Mouse (Mus musculus) neural tube, embryonic 14.5 days (tissue): ENCODE results near the gene Ube2h. TPM values are rescaled to one million over a fixed set of nuclear protein-coding genes. Genes with fewer than 3 reads are reported as not detected.

ENCODE experiments used
- ATAC-seq: fragments of 200-750 bp; cut with Nextera tagmentation; 2 replicates; pipeline ENCODE4 v1.8.0; 2017; ENCODE audit warnings: low read depth, mild to moderate bottlenecking, moderate TSS enrichment, moderate library complexity
- H3K27ac ChIP-seq: fragments of 300-500 bp; sonication (generic); 2 replicates; pipeline ENCODE4 v1.5.1; 2014; ENCODE audit warnings: low read depth, mild to moderate bottlenecking, control low read depth, low read length, moderate library complexity, mixed read lengths
- H3K27me3 ChIP-seq: fragments of 300-500 bp; sonication (generic); 2 replicates; pipeline ENCODE4 v1.6.1; 2014; ENCODE audit warnings: low read length; ENCODE audit not compliant: control insufficient read depth, insufficient read depth
- H3K36me3 ChIP-seq: fragments of 300-500 bp; sonication (generic); 2 replicates; pipeline ENCODE4 v1.6.1; 2014; ENCODE audit warnings: low read length, mixed read lengths; ENCODE audit not compliant: control insufficient read depth, insufficient read depth
- H3K4me1 ChIP-seq: fragments of 300-500 bp; sonication (generic); 2 replicates; pipeline ENCODE4 v1.6.1; 2014; ENCODE audit warnings: low read length; ENCODE audit not compliant: control insufficient read depth, insufficient read depth
- H3K4me2 ChIP-seq: fragments of 300-500 bp; sonication (generic); 2 replicates; pipeline ENCODE4 v1.6.1; 2014; ENCODE audit warnings: mild to moderate bottlenecking, low read depth, low read length, control low read depth
- H3K4me3 ChIP-seq: fragments of 300-500 bp; sonication (generic); 2 replicates; pipeline ENCODE4 v1.5.1; 2014; ENCODE audit warnings: low read depth, low read length, control low read depth, mixed read lengths
- H3K9ac ChIP-seq: fragments of 300-500 bp; sonication (generic); replicated peaks from 2 replicates; pipeline ENCODE4 v1.6.1; 2014; ENCODE audit warnings: low read depth, mild to moderate bottlenecking, control low read depth, low read length, mixed read lengths
- H3K9me3 ChIP-seq: fragments of 300-500 bp; sonication (generic); 2 replicates; pipeline ENCODE4 v1.6.1; 2016; ENCODE audit warnings: low read length; ENCODE audit not compliant: control insufficient read depth
- WGBS: fragments of 180-500 bp; shearing (Covaris S2); extraction: QIAGEN DNeasy Blood & Tissue Kit; methylation state at CpG from one replicate; pipeline ENCODE4 v1.1.7; 2014; 5-methylcytosine and 5-hydroxymethylcytosine counted together
- microRNA counts: library from miRNA; unstranded; fragments of <30 nt; microRNA quantifications from one replicate; lab custom pipeline; 2016
- microRNA-seq: library from miRNA; unstranded; fragments of <30 nt; microRNA quantifications from one replicate; pipeline ENCODE4, GENCODE M21; 2016
- polyA plus RNA-seq: library from polyadenylated mRNA; unstranded; fragments of >200 nt; fragmentation: Nextera tagmentation; extraction: Ambion mirVana; gene quantifications from 2 replicates; pipeline ENCODE4 v1.2.1, GENCODE M21; 2014

The Ube2h gene
- polyA plus RNA-seq, 1 experiment from 2014 or later = 79.3 TPM

DNA sequence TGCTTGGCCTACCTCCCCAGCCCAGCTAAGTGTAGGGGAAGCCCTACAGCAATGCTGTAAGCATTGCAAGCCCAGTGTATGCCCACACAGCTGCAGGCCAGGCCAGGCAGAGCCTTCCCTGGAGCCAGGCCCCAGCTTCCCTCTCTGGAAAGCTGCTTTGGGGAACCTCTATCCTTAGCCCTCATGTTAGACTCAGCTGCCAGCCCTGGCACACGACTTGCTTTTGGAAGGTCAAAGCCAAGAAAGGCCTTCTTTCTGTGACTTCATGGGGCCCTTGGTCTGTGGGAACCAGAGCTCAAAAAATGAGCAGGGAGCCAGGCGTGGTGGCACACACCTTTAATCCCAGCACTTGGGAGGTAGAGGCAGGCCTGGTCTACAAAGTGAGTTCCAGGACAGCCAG is 142.7 kb downstream of the Ube2h start:
- H3K9ac ChIP-seq = no peak overlapping the region
- H3K36me3 ChIP-seq = no peaks in the 10 kb centered on the region
- no peak overlapping the region for H3K4me2 ChIP-seq
- no peak overlapping the region for H3K27ac ChIP-seq
- no peak for ATAC-seq
- H3K4me1 ChIP-seq = no peaks in the 10 kb centered on the region
- no peaks in the 10 kb centered on the region for H3K9me3 ChIP-seq
- H3K4me3 ChIP-seq = no peak overlapping the region
- WGBS = 79% methylated on average over 2 of the region's 2 CpGs
- H3K27me3 ChIP-seq = no peaks in the 10 kb centered on the region

MicroRNAs encoded within 50 kb of the gene (microRNA counts, 519-probe panel; counts per million panel counts)
- microRNA mmu-miR-182 (lab: Ali Mortazavi, UCI) (2,439 counts per million, percentile 10 among the panel's probes with 10 or more counts), microRNA mmu-miR-183 (lab: Ali Mortazavi, UCI) (3,772 counts per million, percentile 35 among the panel's probes with 10 or more counts), microRNA mmu-miR-96 (lab: Ali Mortazavi, UCI) (4,220 counts per million, percentile 49 among the panel's probes with 10 or more counts)

Small RNA genes lying within 50 kb of the gene (microRNA-seq; reads per million reads assigned to microRNA genes)
- gene Mir182 = 9,568 reads per million, percentile 96 among the genes with 10 or more reads in this experiment
- gene Mir183 = 4,033 reads per million, percentile 90 among the genes with 10 or more reads in this experiment
- gene Mir96 = 2,123 reads per million, percentile 83 among the genes with 10 or more reads in this experiment

Other genes starting within 250 kb of the Ube2h start
- 62.3 and 66.9 TPM in 2 replicates for gene Zc3hc1, start 86.5 kb upstream of the Ube2h start, polyA plus RNA-seq
- 47.5 and 49.7 TPM in 2 replicates for gene Klhdc10, start 97.3 kb upstream of the Ube2h start, polyA plus RNA-seq
- gene Tmem209, start 205.2 kb upstream of the Ube2h start, polyA plus RNA-seq = 28.9 and 30.9 TPM in 2 replicates
- gene Ssmem1, start 205.3 kb upstream of the Ube2h start, polyA plus RNA-seq = 0.35 TPM in 1 of 2 replicates, not detected in the other
- gene Cpa2, start 237.0 kb upstream of the Ube2h start, polyA plus RNA-seq = 5.1 and 10.6 TPM in 2 replicates